Mouse (Mus musculus) cerebellum, adult 18-20 months (tissue): ENCODE measurements at regions not wholly inside any gene's neighbourhood (a gene's known extent, or its start where the extent isn't known, plus 50 kb on each side); places are given as distances from the start of the nearest gene placed in this dataset.
A peak's percentile ranks its signal among the peaks of the same experiment; 100 is the strongest.

Experiments
- DNase-seq, 2 experiments: peaks; one replicate each; pipeline ENCODE4 v3.0.0; 2021

- no peak for DNase-seq
Measured at GRCm38 (mm10) chr5:126199876-126200275, 668.3 kb downstream of the Tmem132b start.

DNA sequence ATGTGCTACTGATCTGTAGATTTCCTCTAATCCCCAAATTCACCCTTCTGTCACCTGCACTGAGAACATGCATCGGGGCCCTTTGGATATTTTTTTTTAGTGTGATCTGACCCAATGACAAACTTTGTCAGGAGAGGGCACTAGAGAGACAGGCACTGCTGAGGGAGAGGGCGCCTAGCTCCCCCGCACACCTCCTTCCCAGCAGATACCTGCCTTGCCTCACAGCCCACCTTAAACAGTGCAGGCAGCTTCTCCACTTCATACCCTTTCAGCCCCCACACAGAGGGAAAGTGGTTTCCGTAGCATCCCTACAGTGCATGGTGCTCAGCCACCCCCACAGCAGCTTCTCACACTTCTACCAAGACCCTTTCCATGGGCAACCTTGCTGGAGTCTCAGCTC, 670.0 kb downstream of the Tmem132b start:
- no peak for DNase-seq

DNA sequence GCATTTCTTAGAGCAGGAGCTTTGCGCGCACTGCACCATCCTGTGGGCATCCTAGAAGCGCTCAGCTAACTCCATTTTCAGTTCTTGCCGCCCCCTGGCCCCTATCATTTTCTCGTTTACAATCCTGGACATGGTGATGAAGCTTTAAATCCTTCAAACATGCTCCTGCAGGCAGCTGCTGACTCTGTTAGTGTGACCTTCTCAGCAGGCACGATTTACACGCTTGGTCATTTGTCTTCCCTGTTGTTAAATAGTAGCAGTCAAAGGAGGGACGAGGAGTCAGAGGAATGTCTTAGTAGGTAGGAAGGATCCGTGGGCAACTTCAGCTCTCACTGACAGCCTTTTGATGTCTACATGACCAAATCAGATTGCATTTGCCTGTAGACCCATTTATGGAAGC, 670.4 kb downstream of the Tmem132b start:
- DNase-seq, result no peak

DNA sequence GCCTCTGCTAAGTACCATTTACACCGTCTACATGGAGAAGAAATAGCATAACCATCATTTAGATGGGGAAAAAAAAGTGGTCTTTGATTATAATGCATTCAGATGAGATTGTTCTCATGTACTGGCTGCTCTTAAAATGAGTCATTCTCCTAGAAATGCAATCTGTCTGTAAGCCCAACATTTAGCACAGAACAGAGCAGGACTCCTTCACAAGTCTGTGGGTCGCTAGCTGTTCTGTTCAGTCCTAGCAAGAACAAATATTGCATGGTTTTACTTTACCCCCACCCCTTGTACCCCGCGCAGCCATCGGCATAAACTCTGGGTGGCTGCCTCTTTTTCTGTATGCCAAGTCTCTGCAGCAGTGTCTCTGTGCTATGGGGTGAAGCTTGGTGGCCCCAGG, 685.4 kb downstream of the Tmem132b start:
- DNase-seq, result no peak

DNA sequence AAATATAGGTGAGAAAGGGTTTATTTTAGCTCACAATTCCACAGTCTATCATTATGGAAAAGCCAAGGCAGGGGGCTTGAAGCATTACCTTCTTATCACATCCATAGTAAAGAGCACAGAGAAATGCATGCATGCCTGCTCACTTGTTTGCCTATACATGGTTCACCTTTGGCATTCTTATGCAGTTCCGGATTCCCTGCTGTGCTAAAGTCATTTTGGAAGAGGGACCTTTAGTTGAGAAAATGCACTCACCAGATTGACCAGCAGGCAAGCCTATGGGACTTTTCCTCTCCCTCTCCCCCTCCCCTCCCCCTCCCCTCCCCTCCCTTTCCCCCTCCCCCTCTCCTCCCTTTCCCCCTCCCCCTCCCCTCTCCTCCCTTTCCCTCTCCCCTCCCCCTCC, 686.2 kb downstream of the Tmem132b start:
- DNase-seq, result no peak

DNA sequence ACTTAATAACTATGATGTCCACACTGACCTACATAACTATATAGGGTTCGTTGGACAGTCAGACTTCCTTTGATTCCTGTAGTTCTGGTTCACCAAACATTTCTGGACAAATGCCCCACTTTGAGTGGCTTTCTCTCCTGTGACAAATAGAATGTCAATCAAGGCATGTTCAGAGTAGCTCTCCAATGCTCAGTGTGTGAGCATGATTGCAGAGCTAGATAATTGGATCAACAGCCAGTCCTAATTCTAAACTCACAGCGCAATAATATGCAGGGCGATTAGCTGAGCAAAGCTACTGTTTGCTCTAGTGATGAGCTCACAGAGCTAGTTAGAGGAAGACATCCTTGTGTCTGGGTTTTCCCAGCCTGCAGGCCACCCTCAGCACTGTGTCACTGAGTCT, 692.1 kb downstream of the Tmem132b start:
- DNase-seq, result no peak

DNA sequence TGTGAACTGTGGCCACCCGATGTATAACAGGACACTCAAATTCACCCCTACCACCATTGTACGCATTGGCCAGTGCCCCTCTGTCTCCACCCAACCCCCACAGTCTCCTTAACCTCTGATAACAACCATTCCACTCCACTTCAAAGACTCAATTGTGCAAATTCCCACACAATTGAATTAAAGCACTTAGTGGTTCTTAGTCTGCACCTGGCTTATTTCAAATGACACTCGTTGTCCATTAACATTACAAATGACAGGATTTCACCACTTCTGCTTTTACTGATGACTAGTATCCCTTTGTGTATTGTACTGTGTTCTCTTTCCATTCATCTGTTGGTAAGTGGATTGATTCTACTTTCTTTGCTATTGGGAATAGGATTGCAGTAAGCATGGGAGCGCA, 699.2 kb downstream of the Tmem132b start:
- no peak for DNase-seq

GRCm38 (mm10) chr5:126238071-126238470, 706.5 kb downstream of the Tmem132b start:
- peak; percentile 2 to 6 for DNase-seq

DNA sequence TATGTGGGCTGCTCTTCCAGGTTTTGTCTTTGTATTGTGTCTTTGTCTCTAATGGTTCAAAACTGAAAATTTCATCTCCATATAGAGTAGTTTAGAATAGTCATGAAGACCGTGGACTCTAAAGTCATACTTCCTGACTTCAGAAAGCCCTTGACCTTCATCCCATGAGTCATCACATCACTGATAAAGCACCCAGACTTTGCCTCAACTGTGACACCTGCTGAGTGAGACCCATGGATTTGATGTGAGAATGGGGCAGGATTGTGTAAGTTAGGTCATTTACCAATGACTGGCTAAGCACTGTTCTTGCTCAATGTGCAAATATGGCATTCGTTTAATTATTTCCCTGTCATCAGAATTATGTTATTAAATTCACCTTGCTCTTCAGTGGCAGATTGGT, 714.2 kb downstream of the Tmem132b start:
- no peak for DNase-seq

DNA sequence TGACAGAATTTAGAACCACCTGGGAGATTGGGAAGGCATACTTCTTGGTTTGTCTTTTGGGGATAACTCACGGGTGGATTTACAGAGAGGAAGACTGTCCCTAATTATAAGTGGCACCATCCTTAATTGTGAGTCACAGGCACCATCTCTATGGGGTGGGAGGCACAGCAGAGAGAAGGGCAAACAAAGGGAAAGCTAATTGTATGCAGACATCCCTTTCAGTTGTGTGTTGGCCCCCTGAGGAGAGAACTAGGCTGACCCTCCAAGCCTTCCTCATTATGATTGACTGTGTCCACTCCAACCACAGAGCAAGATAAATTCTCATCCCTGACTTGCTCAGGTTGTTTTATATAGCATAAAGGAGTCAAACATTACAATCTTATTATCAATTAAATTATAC, 718.8 kb downstream of the Tmem132b start:
- DNase-seq, result no peak

GRCm38 (mm10) chr5:126254661-126255060, 723.1 kb downstream of the Tmem132b start:
- DNase-seq, result no peak

- DNase-seq, result no peak
Measured at GRCm38 (mm10) chr5:126257860-126258259, 726.3 kb downstream of the Tmem132b start.

GRCm38 (mm10) chr5:126266471-126266870, 734.9 kb downstream of the Tmem132b start:
- DNase-seq, result no peak

- no peak for DNase-seq
Measured at GRCm38 (mm10) chr5:126266929-126267609, 735.5 kb downstream of the Tmem132b start.

DNA sequence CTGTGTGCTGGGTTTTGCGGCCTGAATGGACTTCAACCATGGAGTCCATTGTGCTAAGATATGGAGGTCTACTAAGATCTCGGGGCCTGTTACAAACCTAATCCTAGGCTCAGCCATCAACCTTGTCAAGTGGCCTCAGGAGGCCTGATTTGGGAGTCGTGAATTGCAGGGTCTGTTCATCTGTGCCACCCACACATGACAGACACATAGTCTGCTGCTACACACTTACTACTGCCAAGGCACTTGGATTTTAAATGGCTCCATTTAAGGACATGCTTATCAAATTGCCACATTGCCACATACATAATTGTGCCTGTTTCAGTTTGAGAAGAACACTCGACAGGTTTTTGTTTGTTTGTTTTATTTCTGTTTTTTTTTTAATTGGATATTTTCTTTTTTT, 737.0 kb downstream of the Tmem132b start:
- no peak for DNase-seq

DNA sequence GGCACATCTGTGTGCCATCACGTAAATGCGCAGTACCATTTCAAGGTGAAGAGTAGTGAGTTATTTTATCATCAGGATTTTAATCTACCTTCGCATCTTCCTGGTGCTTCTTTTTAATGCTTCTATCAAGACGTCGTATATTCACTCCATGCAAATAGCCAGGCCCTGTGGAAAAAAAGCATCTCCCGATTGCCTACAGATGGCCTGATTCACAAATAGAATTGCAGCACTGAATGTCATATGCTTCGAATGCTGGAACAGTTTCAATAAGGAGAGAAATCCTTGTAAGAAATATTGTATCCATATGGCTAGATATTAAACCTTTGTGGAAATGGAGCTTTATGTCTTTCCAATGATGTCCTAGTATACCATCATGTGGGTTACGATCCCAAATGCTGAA, 742.7 kb downstream of the Tmem132b start:
- no peak for DNase-seq

DNA sequence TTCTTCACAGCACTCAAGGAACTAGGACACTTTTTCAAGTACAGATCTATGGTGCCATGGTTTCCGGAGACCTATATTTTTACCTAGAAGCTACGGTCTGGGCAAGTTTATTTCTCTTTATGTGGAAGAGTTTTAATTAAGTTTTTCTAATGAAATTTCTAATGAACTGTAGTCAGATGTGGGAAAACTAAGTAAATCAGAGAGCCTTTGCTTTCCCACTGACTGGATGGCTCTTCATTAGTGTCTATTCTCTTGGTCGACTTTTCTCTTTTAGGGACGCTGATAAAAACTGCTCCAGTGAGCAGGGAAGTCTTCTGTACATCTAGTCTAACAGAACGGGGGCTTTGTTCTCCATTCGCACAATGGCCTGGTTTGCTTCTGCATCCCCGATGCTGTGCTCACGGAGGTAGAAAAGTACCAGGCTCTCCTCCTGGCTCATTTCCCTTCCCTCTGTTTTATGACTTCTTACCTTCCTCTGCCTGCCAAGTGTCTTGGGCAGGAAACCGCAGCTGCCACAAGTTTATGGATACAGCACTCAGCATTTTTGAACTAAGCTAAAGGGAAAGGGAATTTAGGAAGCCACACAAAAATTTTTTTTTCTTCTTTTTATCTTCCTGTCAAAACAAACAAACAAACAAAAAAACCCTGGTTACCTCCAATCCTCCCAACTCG, 749.6 kb downstream of the Tmem132b start:
- DNase-seq, result no peak

- DNase-seq, result no peak
Measured at GRCm38 (mm10) chr5:126281782-126282181, 750.2 kb downstream of the Tmem132b start.

GRCm38 (mm10) chr5:126324847-126325246, 793.3 kb downstream of the Tmem132b start:
- no peak for DNase-seq

GRCm38 (mm10) chr5:126328276-126328675, 796.7 kb downstream of the Tmem132b start:
- DNase-seq, result no peak

GRCm38 (mm10) chr5:126335091-126335490, 803.5 kb downstream of the Tmem132b start:
- no peak for DNase-seq

DNA sequence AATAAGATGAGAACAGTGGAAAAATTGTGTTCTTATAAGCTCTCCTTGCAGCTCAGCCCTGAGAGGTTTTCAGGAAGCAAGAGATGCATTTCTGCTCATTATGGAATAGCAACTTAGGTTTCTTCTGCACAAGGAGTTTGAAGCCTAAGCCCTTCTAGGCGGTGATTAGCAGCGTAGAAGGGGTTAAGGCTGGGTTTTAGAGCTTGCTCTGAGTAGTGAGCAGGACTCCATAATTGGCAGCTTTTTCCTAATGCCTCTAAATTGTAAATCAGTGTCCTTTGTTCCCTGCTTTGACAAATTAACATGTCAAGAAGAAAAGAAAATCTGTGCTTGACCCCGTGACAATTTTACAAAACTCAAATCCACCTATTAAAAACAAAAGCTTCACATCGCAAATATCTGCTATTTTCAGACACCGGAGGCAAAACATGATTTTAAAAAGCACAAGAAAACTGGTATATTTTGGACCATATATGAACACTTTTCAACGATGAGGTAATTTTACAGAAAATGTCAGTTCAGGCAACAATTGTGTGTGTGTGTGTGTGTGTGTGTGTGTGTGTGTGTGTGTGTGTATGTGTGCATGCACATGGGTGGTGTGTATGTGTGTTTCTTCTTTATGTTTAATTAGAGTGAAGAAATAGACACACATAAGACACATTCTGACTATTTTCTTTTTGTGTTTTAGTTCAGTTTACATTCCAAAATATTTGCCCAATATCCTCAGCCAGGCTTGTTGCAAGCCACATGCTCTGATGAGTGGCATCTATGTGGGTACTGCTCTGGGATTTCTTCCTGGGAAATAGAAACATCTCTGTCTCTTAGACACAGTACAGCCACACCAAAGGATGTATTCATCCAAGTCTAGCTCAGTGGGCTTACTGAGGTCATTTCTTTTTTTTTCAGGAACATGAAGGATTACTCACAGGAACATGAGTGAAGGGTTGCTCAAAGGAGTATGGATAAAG, 804.3 kb downstream of the Tmem132b start:
- DNase-seq, result no peak

DNA sequence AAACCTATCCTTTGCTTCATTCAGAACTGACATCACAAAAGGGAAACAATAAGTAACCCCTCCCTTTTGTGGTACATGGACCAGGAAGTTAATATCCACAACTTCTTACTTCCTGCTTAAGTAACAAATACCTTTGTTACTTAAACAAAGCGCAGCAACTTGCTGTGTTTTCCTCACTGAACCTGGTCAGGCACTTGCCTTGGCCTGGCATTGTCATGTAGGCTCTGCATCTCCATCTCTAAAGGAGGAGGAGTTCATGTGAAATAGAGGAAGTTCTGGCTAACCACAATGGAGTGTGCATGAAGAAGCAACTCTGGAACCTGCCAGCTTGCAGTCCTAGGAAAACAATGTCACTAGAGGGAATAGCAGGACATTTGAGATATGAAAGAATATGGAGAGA, 806.3 kb downstream of the Tmem132b start:
- DNase-seq, result no peak

DNA sequence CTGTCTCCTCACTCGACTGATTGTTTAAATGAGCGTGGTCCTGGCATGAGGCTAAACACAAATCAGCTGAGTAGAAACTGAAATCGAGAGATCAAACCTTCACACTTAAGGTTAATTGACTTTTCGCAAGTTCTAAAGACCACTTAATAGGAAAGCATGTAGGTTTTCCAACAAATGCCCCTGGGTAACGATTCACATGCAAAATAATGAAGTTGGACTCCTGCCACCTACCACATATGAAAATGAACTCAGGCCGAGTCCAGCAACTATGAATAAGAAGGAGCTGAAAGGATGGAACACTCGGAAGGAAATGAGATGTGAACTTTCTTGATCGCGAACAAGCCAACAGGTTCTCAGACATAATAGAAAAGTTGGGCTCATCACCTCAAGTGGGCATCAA, 812.0 kb downstream of the Tmem132b start:
- no peak for DNase-seq
